Mouse (Mus musculus): ENCODE data around the gene Dnajc4.
A peak's percentile ranks its signal among the peaks of the same experiment; 100 is the strongest.

Gene Dnajc4

GRCm38 (mm10) chr19:6947742-6948141 is 44.6 kb downstream of the Dnajc4 start:
- no peak for DNase-seq

GRCm38 (mm10) chr19:6943709-6944108 is 48.7 kb downstream of the Dnajc4 start:
- DNase-seq: no peak

- DNase-seq: no peak
Measured at GRCm38 (mm10) chr19:6942764-6943163, 49.6 kb downstream of the Dnajc4 start.

- peak; percentile 92 to 95 for DNase-seq
Measured at GRCm38 (mm10) chr19:6942249-6942691, 50.1 kb downstream of the Dnajc4 start, which contains the start of gene Gpr137. TSS of gene Gpr137 (minus strand) at chr19:6942480.

GRCm38 (mm10) chr19:6941372-6942248 is 50.8 kb downstream of the Dnajc4 start, which contains the start of gene Bad:
TSS of gene Bad (plus strand) at chr19:6941861.
- peak; percentile 96 to 98 for DNase-seq

- peak in 1 of 2 experiments; percentile 52 for DNase-seq
Measured at GRCm38 (mm10) chr19:6940396-6941351, 51.7 kb downstream of the Dnajc4 start.

- DNase-seq: peak; percentile 49 to 51
Measured at GRCm38 (mm10) chr19:6939106-6940002, 53.0 kb downstream of the Dnajc4 start.
